Mouse (Mus musculus) intestine, postnatal 0 days (tissue): ENCODE results near the gene Clgn. TPM values are rescaled to one million over a fixed set of nuclear protein-coding genes. Genes with fewer than 3 reads are reported as not detected.

Experiments
- ATAC-seq: fragments of 200-750 bp; cut with Nextera tagmentation; 2 replicates; pipeline ENCODE4 v1.8.0; 2017; ENCODE audit warnings: mild to moderate bottlenecking, moderate TSS enrichment, moderate library complexity
- H3K27ac ChIP-seq: fragments of 300-500 bp; sonication (generic); 2 replicates; pipeline ENCODE4 v1.5.1; 2014; ENCODE audit warnings: mild to moderate bottlenecking, low read depth, low read length, moderate library complexity
- H3K27me3 ChIP-seq: fragments of 300-500 bp; sonication (generic); replicated peaks from 2 replicates; pipeline ENCODE4 v1.6.1; 2014; ENCODE audit warnings: low read length, mixed read lengths; ENCODE audit not compliant: control insufficient read depth, insufficient read depth
- H3K36me3 ChIP-seq: fragments of 300-500 bp; sonication (generic); 2 replicates; pipeline ENCODE4 v1.6.1; 2014; ENCODE audit warnings: mild to moderate bottlenecking, moderate library complexity; ENCODE audit not compliant: control insufficient read depth, insufficient read depth
- H3K4me1 ChIP-seq: fragments of 300-500 bp; sonication (generic); replicated peaks from 2 replicates; pipeline ENCODE4 v1.6.1; 2014; ENCODE audit warnings: antibody characterized with exemption, low read length, mixed read lengths; ENCODE audit not compliant: control insufficient read depth, insufficient read depth
- H3K4me2 ChIP-seq: fragments of 300-500 bp; sonication (generic); replicated peaks from 2 replicates; pipeline ENCODE4 v1.6.1; 2014; ENCODE audit warnings: low read depth, mild to moderate bottlenecking, moderate library complexity
- H3K4me3 ChIP-seq: fragments of 300-500 bp; sonication (generic); 2 replicates; pipeline ENCODE4 v1.5.1; 2014; ENCODE audit warnings: low read depth, low read length
- H3K9ac ChIP-seq: fragments of 300-500 bp; sonication (generic); 2 replicates; pipeline ENCODE4 v1.6.1; 2014; ENCODE audit warnings: mild to moderate bottlenecking, low read depth, low read length
- H3K9me3 ChIP-seq: fragments of 300-500 bp; sonication (generic); 2 replicates; pipeline ENCODE4 v1.6.1; 2016; ENCODE audit warnings: mixed run types; ENCODE audit not compliant: control insufficient read depth
- CTCF ChIP-seq: sonication (generic); IDR thresholded peaks from 2 replicates; pipeline ENCODE4 v1.5.1; 2016; ENCODE audit warnings: low read depth, mild to moderate bottlenecking, control low read depth, antibody characterized with exemption, moderate library complexity
- WGBS: fragments of 180-500 bp; shearing (Covaris S2); extraction: QIAGEN DNeasy Blood & Tissue Kit; methylation state at CpG from one replicate; pipeline ENCODE4 v1.1.7; 2014; 5-methylcytosine and 5-hydroxymethylcytosine counted together
- polyA plus RNA-seq: library from polyadenylated mRNA; unstranded; fragments of >200 nt; fragmentation: Nextera tagmentation; extraction: Ambion mirVana; gene quantifications from 2 replicates; pipeline ENCODE4 v1.2.1, GENCODE M21; 2015

The Clgn gene
- polyA plus RNA-seq, 1 experiment from 2014 or later, result 0.13 TPM

GRCm38 (mm10) chr8:83396680-83397079, 7.0 kb downstream of the Clgn start:
- H3K9me3 ChIP-seq, result no peaks in the 10 kb centered on the region
- H3K27me3 ChIP-seq, result no peaks in the 10 kb centered on the region
- H3K4me2 ChIP-seq, result no peak overlapping the region
- H3K9ac ChIP-seq, result no peak overlapping the region
- WGBS, result 44% methylated on average over 6 of the region's 6 CpGs
- peak; percentile 90 for ATAC-seq
- no peaks in the 10 kb centered on the region for H3K4me1 ChIP-seq
- H3K27ac ChIP-seq, result no peak overlapping the region
- no peak overlapping the region for H3K4me3 ChIP-seq
- TF ChIP-seq CTCF, result no peak
- no peaks in the 10 kb centered on the region for H3K36me3 ChIP-seq

DNA sequence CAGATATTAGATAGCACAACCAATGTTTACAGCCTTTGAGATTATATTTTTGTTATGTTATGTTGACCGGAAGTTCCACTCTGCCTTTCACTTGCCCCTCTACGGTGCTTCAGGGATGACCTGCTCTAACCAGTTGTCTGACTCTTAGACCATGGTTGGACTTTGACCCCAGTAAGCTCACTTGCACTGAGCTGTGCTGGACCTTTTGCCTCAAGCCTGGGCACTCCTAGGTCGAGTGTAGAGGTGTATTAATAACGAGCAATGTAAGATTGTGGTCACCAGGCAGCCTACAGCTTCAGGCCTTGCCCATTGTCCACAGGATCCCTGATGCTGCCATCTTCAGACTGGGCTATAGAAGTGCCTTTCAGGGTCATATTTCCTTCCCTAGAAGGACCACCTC, 8.1 kb downstream of the Clgn start:
- 40% methylated on average over 4 of the region's 4 CpGs for WGBS
- TF ChIP-seq CTCF, result no peak
- no peaks in the 10 kb centered on the region for H3K36me3 ChIP-seq
- H3K9me3 ChIP-seq, result no peaks in the 10 kb centered on the region
- H3K9ac ChIP-seq, result no peak overlapping the region
- no peaks in the 10 kb centered on the region for H3K4me1 ChIP-seq
- peak; percentile 75 for ATAC-seq
- no peak overlapping the region for H3K27ac ChIP-seq
- H3K4me3 ChIP-seq, result no peak overlapping the region
- H3K4me2 ChIP-seq, result no peak overlapping the region
- H3K27me3 ChIP-seq, result no peaks in the 10 kb centered on the region

DNA sequence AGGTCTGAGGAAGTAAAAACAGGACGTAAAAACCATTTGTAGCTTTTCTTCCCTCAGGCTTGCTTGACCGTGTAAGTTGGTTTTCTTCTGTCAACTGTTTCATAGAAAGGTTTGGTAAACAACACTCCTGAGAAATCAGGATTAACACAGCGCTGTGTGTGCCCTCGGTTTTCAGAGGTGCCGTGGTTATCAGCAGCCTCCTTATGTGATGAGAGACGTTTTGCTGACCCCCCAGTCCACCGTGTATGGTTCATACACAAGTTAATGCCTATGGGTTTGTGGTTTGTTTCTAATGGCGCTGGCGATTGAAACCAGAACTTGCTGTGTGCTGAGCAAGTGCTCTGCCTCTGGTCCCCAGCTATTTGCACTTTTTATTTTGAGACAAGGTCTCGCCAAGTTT, 15.9 kb downstream of the Clgn start:
- no peaks in the 10 kb centered on the region for H3K27me3 ChIP-seq
- H3K9me3 ChIP-seq, result no peaks in the 10 kb centered on the region
- H3K9ac ChIP-seq, result no peak overlapping the region
- WGBS, result 76% methylated on average over 10 of the region's 10 CpGs
- H3K4me1 ChIP-seq, result no peaks in the 10 kb centered on the region
- no peak overlapping the region for H3K4me2 ChIP-seq
- no peak for ATAC-seq
- TF ChIP-seq CTCF, result no peak
- H3K36me3 ChIP-seq, result no peaks in the 10 kb centered on the region
- H3K4me3 ChIP-seq, result no peak overlapping the region
- no peak overlapping the region for H3K27ac ChIP-seq

DNA sequence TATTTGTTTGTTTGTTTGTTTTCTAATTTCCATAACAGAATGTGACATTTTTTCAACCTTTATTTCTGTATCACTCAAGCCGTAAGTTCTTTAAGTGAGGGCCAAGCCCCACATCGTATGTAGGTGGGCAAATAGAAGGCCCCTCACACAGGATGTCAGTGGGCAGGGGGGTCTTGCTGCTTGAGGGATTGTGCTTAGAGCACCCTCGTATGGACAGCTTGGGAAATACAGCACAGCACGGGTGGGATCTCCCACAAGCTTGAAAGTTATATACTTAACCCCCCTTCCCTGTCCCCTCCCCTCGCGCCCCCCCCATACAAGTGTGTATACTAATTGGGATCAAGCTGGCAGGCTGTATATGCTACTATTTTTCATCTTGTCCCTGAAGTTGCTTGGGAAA, 17.2 kb downstream of the Clgn start:
- H3K9ac ChIP-seq, result no peak overlapping the region
- WGBS, result 39% methylated on average over 6 of the region's 6 CpGs
- peak; percentile 42 for TF ChIP-seq CTCF

GRCm38 (mm10) chr8:83408496-83408895, 18.8 kb downstream of the Clgn start:
- H3K9me3 ChIP-seq, result no peaks in the 10 kb centered on the region
- TF ChIP-seq CTCF, result no peak
- 82% methylated on average over 7 of the region's 7 CpGs for WGBS
- no peak overlapping the region for H3K4me3 ChIP-seq
- H3K4me1 ChIP-seq, result no peaks in the 10 kb centered on the region
- H3K27me3 ChIP-seq, result no peaks in the 10 kb centered on the region
- ATAC-seq, result no peak
- no peak overlapping the region for H3K27ac ChIP-seq
- no peak overlapping the region for H3K9ac ChIP-seq
- H3K36me3 ChIP-seq, result no peaks in the 10 kb centered on the region
- H3K4me2 ChIP-seq, result no peak overlapping the region

More for the DNA sequence above, 17.2 kb downstream of the Clgn start:
- no peak overlapping the region for H3K4me2 ChIP-seq
- no peak overlapping the region for H3K4me3 ChIP-seq
- no peak for ATAC-seq
- H3K27ac ChIP-seq, result no peak overlapping the region
- H3K9me3 ChIP-seq, result no peaks in the 10 kb centered on the region
- no peaks in the 10 kb centered on the region for H3K36me3 ChIP-seq
- H3K27me3 ChIP-seq, result no peaks in the 10 kb centered on the region
- H3K4me1 ChIP-seq, result no peaks in the 10 kb centered on the region

GRCm38 (mm10) chr8:83416878-83417277, 27.2 kb downstream of the Clgn start:
- TF ChIP-seq CTCF, result no peak
- WGBS, result 94% methylated on average over 15 of the region's 15 CpGs
- H3K36me3 ChIP-seq, result no peaks in the 10 kb centered on the region

DNA sequence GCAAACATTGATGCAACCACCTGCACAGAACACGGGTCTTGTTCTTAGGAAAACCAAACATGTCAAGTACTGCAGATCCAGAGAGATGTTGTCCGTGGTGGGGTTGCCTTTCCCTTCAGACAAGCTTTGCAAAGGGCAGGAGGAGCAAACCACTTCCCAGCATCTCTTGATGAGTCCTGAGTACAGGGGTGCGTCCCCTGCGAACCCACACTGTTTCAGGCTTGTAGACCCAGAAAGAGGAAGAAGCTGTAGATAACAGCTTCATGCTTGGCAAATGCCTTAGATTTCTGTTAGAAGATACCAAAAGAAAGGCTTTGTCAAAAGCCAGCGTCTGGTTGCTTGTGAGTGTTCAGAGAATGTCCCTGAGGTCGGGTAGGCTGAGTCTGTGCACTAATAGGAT, 28.3 kb downstream of the Clgn start:
- Histone ChIP-seq H3K27ac (no peak overlapping the region), H3K9ac (no peak overlapping the region), H3K27me3 (no peaks in the 10 kb centered on the region), H3K36me3 (no peaks in the 10 kb centered on the region), H3K4me2 (no peak overlapping the region), H3K4me3 (no peak overlapping the region), H3K9me3 (no peaks in the 10 kb centered on the region), H3K4me1 (no peaks in the 10 kb centered on the region)
- ATAC-seq, result no peak
- TF ChIP-seq CTCF, result no peak
- 75% methylated on average over 6 of the region's 6 CpGs for WGBS

More at GRCm38 (mm10) chr8:83416878-83417277, 27.2 kb downstream of the Clgn start:
- no peak overlapping the region for H3K9ac ChIP-seq
- H3K4me3 ChIP-seq, result no peak overlapping the region
- no peaks in the 10 kb centered on the region for H3K4me1 ChIP-seq
- no peak for ATAC-seq
- no peaks in the 10 kb centered on the region for H3K27me3 ChIP-seq
- no peaks in the 10 kb centered on the region for H3K9me3 ChIP-seq
- no peak overlapping the region for H3K4me2 ChIP-seq
- no peak overlapping the region for H3K27ac ChIP-seq
